Mouse (Mus musculus): ENCODE data around the gene Krt1.

Krt1 gene

DNA sequence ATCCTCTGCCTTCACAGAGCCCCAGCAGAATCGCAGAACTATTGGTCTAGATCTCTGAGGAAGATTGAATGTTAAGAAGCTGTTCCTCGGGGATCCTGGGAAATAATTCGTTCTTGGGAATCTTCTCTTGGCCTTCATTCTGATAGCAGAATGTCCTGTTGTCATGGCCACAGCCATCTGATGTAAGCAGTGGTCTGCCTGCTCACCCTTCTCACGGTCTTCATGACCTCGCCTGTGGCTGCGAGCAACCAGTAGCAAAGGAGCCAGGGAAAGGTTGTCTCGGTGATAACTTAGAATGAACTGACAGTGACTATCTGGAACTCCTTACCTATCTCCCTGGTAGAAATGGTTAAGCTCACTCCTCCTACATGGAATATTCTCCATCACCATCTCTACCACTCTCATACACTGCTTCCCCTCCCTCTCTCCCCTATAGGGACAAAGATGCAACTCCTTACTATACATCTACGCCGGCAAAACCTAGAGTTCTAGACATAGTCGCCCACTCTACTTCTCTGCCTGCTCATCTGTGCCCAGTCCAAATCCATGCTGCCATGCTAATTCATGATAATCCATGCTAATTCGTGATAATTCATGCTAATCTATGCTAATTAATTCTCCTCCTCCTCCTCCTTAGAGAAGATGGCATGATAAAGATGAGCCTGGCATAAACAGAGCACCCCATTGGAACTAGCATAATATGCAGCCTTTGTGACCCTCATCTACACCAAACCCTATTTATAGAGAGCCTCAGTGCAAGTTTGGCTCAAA is 47.4 kb downstream of the Krt1 start:
- DNase-seq (ENCODE audit: low spot score): no peak

DNA sequence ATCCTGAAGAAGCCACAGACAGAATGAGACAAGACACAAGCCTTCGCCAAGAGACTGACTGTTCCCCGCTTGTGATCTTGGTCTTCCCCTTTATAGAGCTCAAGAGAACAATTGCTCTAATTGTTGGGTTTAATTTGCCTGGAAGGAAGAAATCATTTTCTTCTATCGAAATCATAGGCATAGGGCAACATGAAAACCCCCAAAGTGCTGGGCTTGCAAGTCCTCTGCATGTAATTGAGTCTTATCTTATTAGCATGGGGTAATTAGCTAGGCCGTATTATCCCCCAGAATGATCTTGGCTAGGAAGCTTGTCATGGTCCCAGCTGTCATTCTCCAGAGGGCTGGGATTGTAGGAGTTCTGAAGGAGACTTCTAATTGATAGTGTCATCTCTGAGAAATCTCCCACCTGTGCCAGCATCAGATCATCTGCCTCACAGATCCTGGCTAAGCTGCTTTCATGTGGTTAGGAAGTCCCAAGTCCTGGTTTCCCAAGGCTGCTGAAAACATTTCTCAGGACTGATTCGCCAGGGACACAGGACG is 48.2 kb downstream of the Krt1 start, which contains the start of gene Krt73:
Gene Krt73, minus strand, starts transcription at position 51 of the 540 bp plus-strand sequence.
- no peak for DNase-seq (ENCODE audit: low spot score)
